Mouse (Mus musculus) CH12.LX (cell line): ENCODE results near the gene Dnaja3. TPM values are rescaled to one million over a fixed set of nuclear protein-coding genes. Genes with fewer than 3 reads are reported as not detected.
A peak's percentile ranks its signal among the peaks of the same experiment; 100 is the strongest.

Experiments
- DNase-seq: peaks from one replicate; pipeline ENCODE4 v3.0.0-alpha.2; 2013; ENCODE audit errors: extremely low read depth
- H3K27ac ChIP-seq: 2 replicates; pipeline ENCODE4 v1.5.1; 2012; ENCODE audit warnings: low read depth, mild to moderate bottlenecking, control low read depth, moderate library complexity; ENCODE audit not compliant: insufficient read depth
- H3K27me3 ChIP-seq: replicated peaks from 2 replicates; pipeline ENCODE3; 2012; ENCODE audit warnings: inconsistent platforms
- H3K36me3 ChIP-seq, 2 experiments: replicated peaks in 1 of 2; 2 replicates each; pipeline versions ENCODE3 to v1.6.1; 2012; ENCODE audit warnings: inconsistent platforms in 1 of 2, low read length in 1 of 2, mild to moderate bottlenecking in 1 of 2, mixed read lengths in 1 of 2, moderate library complexity in 1 of 2; ENCODE audit not compliant: control insufficient read depth in 1 of 2, insufficient read depth in 1 of 2
- H3K4me1 ChIP-seq, 2 experiments: 2 replicates each; pipeline ENCODE4 v1.6.1; 2012; ENCODE audit warnings: inconsistent platforms in 1 of 2, moderate library complexity in 1 of 2; ENCODE audit not compliant: insufficient read depth in 2 of 2, control insufficient read depth in 1 of 2
- H3K4me2 ChIP-seq: 2 replicates; pipeline ENCODE4 v1.6.1; 2012; ENCODE audit warnings: low read depth, mild to moderate bottlenecking, control low read depth; ENCODE audit not compliant: poor library complexity, insufficient read depth, severe bottlenecking
- H3K4me3 ChIP-seq, 3 experiments: fragments of 150-350 bp in 1 of 3; sonication (generic) in 1 of 3; replicated peaks in 1 of 3; 2 replicates each; pipeline versions ENCODE3 to v1.5.1; 2011 to 2012; ENCODE audit warnings: low read depth in 2 of 3, low read length in 2 of 3, mild to moderate bottlenecking in 2 of 3, moderate library complexity in 2 of 3, control low read depth in 1 of 3, improper control_type of control experiment in 1 of 3, inconsistent platforms in 1 of 3, mixed read lengths in 1 of 3; ENCODE audit not compliant: poor library complexity in 1 of 3
- H3K79me2 ChIP-seq: replicated peaks from 2 replicates; pipeline ENCODE4 v1.6.1; 2012; ENCODE audit warnings: mild to moderate bottlenecking, moderate library complexity; ENCODE audit not compliant: control insufficient read depth, poor library complexity, insufficient read depth, severe bottlenecking; ENCODE audit errors: extremely low read depth
- H3K9ac ChIP-seq: 2 replicates; pipeline ENCODE4 v1.6.1; 2012; ENCODE audit warnings: low read depth, mild to moderate bottlenecking, control low read depth, moderate library complexity; ENCODE audit not compliant: insufficient read depth
- H3K9me3 ChIP-seq: replicated peaks from 2 replicates; pipeline ENCODE3; 2012; ENCODE audit warnings: low read length, inconsistent platforms, mixed read lengths
- BHLHE40 ChIP-seq: IDR thresholded peaks from 2 replicates; pipeline ENCODE4 v1.6.1; 2011; ENCODE audit warnings: mild to moderate bottlenecking, low read depth, low read length, improper control_type of control experiment
- CHD1 ChIP-seq: IDR thresholded peaks from 2 replicates; pipeline ENCODE4 v1.6.1; 2012; ENCODE audit warnings: low read depth, low read length, improper control_type of control experiment, inconsistent platforms
- CHD2 ChIP-seq: IDR thresholded peaks from 2 replicates; pipeline ENCODE4 v1.6.1; 2011; ENCODE audit warnings: low read length, improper control_type of control experiment
- CTCF ChIP-seq, 2 experiments: IDR thresholded peaks in 1 of 2; conservative IDR thresholded peaks in 1 of 2; 2 replicates each; pipeline ENCODE4 v1.5.1; 2011 to 2012; ENCODE audit warnings: low read depth in 2 of 2, low read length in 2 of 2, improper control_type of control experiment in 1 of 2, inconsistent platforms in 1 of 2, mild to moderate bottlenecking in 1 of 2, moderate library complexity in 1 of 2
- E2F4 ChIP-seq: IDR thresholded peaks from 2 replicates; pipeline ENCODE4 v1.6.1; 2011; ENCODE audit warnings: low read depth, low read length, improper control_type of control experiment; ENCODE audit not compliant: insufficient replicate concordance
- ELF1 ChIP-seq: IDR thresholded peaks from 2 replicates; pipeline ENCODE4 v1.6.1; 2014; ENCODE audit warnings: low read depth, mild to moderate bottlenecking, inconsistent platforms, low read length, improper control_type of control experiment
- ETS1 ChIP-seq: conservative IDR thresholded peaks from 2 replicates; pipeline ENCODE4 v1.6.1; 2012; ENCODE audit warnings: low read depth, mild to moderate bottlenecking, inconsistent platforms, low read length, improper control_type of control experiment, moderate library complexity
- JUN ChIP-seq: IDR thresholded peaks from 2 replicates; pipeline ENCODE4 v1.6.1; 2011; ENCODE audit warnings: low read depth, mild to moderate bottlenecking, low read length, improper control_type of control experiment, moderate library complexity; ENCODE audit not compliant: insufficient read depth
- MAFK ChIP-seq: IDR thresholded peaks from 2 replicates; pipeline ENCODE4 v1.6.1; 2011; ENCODE audit warnings: low read length, improper control_type of control experiment; ENCODE audit not compliant: insufficient replicate concordance
- MEF2A ChIP-seq: IDR thresholded peaks from 2 replicates; pipeline ENCODE4 v1.6.1; 2014; ENCODE audit warnings: low read depth, mild to moderate bottlenecking, inconsistent platforms, low read length, improper control_type of control experiment, borderline replicate concordance
- MYC ChIP-seq: IDR thresholded peaks from 2 replicates; pipeline ENCODE4 v1.6.1; 2011; ENCODE audit warnings: low read depth, mild to moderate bottlenecking, improper control_type of control experiment, low read length
- NRF1 ChIP-seq: IDR thresholded peaks from 2 replicates; pipeline ENCODE4 v1.6.1; 2014; ENCODE audit warnings: low read depth, mild to moderate bottlenecking, inconsistent platforms, low read length, improper control_type of control experiment, moderate library complexity
- PAX5 ChIP-seq: IDR thresholded peaks from 2 replicates; pipeline ENCODE4 v1.6.1; 2012; ENCODE audit warnings: low read length, inconsistent platforms, mixed read lengths
- POLR2A ChIP-seq: IDR thresholded peaks from 2 replicates; pipeline ENCODE4 v1.6.1; 2011; ENCODE audit warnings: low read depth, mild to moderate bottlenecking, improper control_type of control experiment, low read length
- POLR2AphosphoS2 ChIP-seq: IDR thresholded peaks from 2 replicates; pipeline ENCODE4 v1.6.1; 2011; ENCODE audit warnings: low read depth, low read length, improper control_type of control experiment
- RCOR1 ChIP-seq: conservative IDR thresholded peaks from 2 replicates; pipeline ENCODE4 v1.6.1; 2012; ENCODE audit warnings: low read depth, mild to moderate bottlenecking, inconsistent platforms, low read length, improper control_type of control experiment
- SIN3A ChIP-seq: IDR thresholded peaks from 2 replicates; pipeline ENCODE4 v1.6.1; 2012; ENCODE audit warnings: low read length, improper control_type of control experiment, inconsistent platforms
- SMC3 ChIP-seq: IDR thresholded peaks from 2 replicates; pipeline ENCODE4 v1.6.1; 2011; ENCODE audit warnings: low read depth, low read length, improper control_type of control experiment
- TBP ChIP-seq: conservative IDR thresholded peaks from 2 replicates; pipeline ENCODE4 v1.6.1; 2011; ENCODE audit warnings: low read depth, low read length, improper control_type of control experiment
- TCF12 ChIP-seq: IDR thresholded peaks from 2 replicates; pipeline ENCODE4 v1.6.1; 2014; ENCODE audit warnings: low read depth, mild to moderate bottlenecking, inconsistent platforms, low read length, improper control_type of control experiment
- USF1 ChIP-seq: IDR thresholded peaks from 2 replicates; pipeline ENCODE4 v1.6.1; 2014; ENCODE audit warnings: low read depth, mild to moderate bottlenecking, inconsistent platforms, low read length, improper control_type of control experiment
- USF2 ChIP-seq: conservative IDR thresholded peaks from 2 replicates; pipeline ENCODE4 v1.6.1; 2011; ENCODE audit warnings: low read depth, low read length, improper control_type of control experiment
- dilution Hi-C: fragments of 300-500 bp; cut with MboI; formaldehyde crosslinking; loops from 2 replicates; pipeline ENCODE4 v1.14.3; 2020; ENCODE audit warnings: low sequenced_read_pairs; ENCODE audit not compliant: extremely low pct_unique_long_range_greater_than_20kb, extremely low pct_ligation_motif_present
- in situ Hi-C: fragments of 300-500 bp; cut with MboI; formaldehyde crosslinking; loops from 3 replicates; pipeline ENCODE4 v1.14.3; 2019; ENCODE audit warnings: low sequenced_read_pairs, low pct_ligation_motif_present, low pct_unique_long_range_greater_than_20kb, mixed read lengths
- polyA plus RNA-seq: library from polyadenylated mRNA; unstranded; fragments of >175 nt; gene quantifications from 2 replicates; pipeline ENCODE4 v1.2.1, GENCODE M21; 2012; ENCODE audit warnings: low read depth; ENCODE audit not compliant: insufficient read length
- total RNA-seq, 2 experiments: library from RNA; depleted of rRNA; stranded (reverse); fragments of 300-350 nt in 1 of 2; fragments of >200 nt in 1 of 2; gene quantifications; 2 replicates each; pipeline ENCODE4 v1.2.3; 2012 to 2014

Gene Dnaja3
- total and polyA plus RNA-seq, 3 experiments, result 56.6 to 85.3 (median 80.4) TPM

GRCm38 (mm10) chr16:4670317-4670716 is 30.5 kb downstream of the Dnaja3 start:
- in situ Hi-C loops (loop anchor here (5.0 kb wide), 1 partner anchor 38 kb away; no protein-coding TSS in a partner anchor), dilution Hi-C loops (no loop called here)
- Histone ChIP-seq H3K9ac (no peak overlapping the region), H3K27me3 (no peaks in the 10 kb centered on the region), H3K36me3 (peaks cover 70 to 89% of the 10 kb centered on the region in 2 experiments), H3K4me2 (no peak overlapping the region), H3K79me2 (no peaks in the 10 kb centered on the region)
- DNase-seq, result no peak
- TF ChIP-seq SIN3A (no peak), CTCF (conservative IDR thresholded peaks at IDR 0.05 in 1 of 2, IDR thresholded peaks at IDR 0.05 in 1 of 2; ENCODE audit: low read depth in 2 of 2, low read length in 2 of 2) (no peak), TCF12 (no peak), RCOR1 (no peak), ETS1 (no peak), PAX5 (no peak), CHD1 (no peak), ELF1 (no peak)
- TF ChIP-seq, all 38 proteins: peak for 0
- Histone ChIP-seq H3K27ac (no peak overlapping the region), H3K9me3 (no peaks in the 10 kb centered on the region), H3K4me3 (no peak overlapping the region), H3K4me1 (peaks cover 0 to 27% of the 10 kb centered on the region in 2 experiments; a peak in 2 of 4 replicates)

DNA sequence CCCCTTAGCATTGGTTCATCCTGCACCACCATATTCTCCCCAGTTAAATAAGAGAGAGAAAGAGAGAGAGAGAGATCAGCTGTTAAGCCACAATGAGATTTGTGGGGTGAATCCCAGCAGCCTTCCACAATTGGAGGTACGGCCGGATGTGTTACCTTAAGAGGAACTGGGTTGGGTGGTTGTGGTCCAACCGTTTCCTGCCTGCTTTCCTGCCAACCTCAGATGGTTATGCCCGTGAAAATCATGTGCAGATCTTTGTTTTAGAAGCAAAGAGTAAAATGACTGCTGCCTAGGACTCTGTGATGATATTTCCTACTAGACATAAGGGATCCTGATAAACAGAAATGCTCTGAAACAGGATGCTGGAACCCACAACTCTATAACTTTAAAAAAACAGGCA is 34.3 kb downstream of the Dnaja3 start:
- no peaks in the 10 kb centered on the region for H3K27me3 ChIP-seq
- in situ Hi-C loops, result loop anchor here (5.0 kb wide), 1 partner anchor 42 kb away; no protein-coding TSS in a partner anchor
- H3K27ac ChIP-seq, result no peak overlapping the region
- H3K9me3 ChIP-seq, result no peaks in the 10 kb centered on the region
- dilution Hi-C loops, result no loop called here
- no peak overlapping the region for H3K9ac ChIP-seq
- peaks cover 50 to 73% of the 10 kb centered on the region in 2 experiments for H3K36me3 ChIP-seq
- no peak for TF ChIP-seq MEF2A
- 0 out of 2 replicates have a peak, but pooled peaks have one; percentile 9 for TF ChIP-seq MAFK
- TF ChIP-seq JUN, result no peak
- TF ChIP-seq USF1, result no peak
- peak; percentile 57 for TF ChIP-seq BHLHE40
- no peak overlapping the region for H3K4me3 ChIP-seq
- peaks cover 4 to 48% of the 10 kb centered on the region in 2 experiments; a peak in 3 of 4 replicates for H3K4me1 ChIP-seq
- no peak for DNase-seq
- no peak overlapping the region for H3K4me2 ChIP-seq
- H3K79me2 ChIP-seq, result peaks cover 6% of the 10 kb centered on the region

GRCm38 (mm10) chr16:4676836-4677235 is 37.0 kb downstream of the Dnaja3 start:
- Histone ChIP-seq H3K36me3 (peaks cover 35 to 53% of the 10 kb centered on the region in 2 experiments), H3K27me3 (no peaks in the 10 kb centered on the region), H3K9me3 (no peaks in the 10 kb centered on the region), H3K4me3 (no peak overlapping the region), H3K9ac (no peak overlapping the region), H3K4me2 (no peak overlapping the region), H3K4me1 (peaks cover 8 to 66% of the 10 kb centered on the region in 2 experiments), H3K79me2 (peaks cover 6% of the 10 kb centered on the region), H3K27ac (no peak overlapping the region)
- dilution Hi-C loops, result no loop called here
- in situ Hi-C loops, result loop anchor here (5.0 kb wide), 1 partner anchor 120 kb away; the partner anchor contains the start of gene Tfap4
- TF ChIP-seq MYC (no peak), NRF1 (no peak), POLR2A (no peak), PAX5 (no peak), CHD2 (no peak), BHLHE40 (no peak), USF2 (no peak), E2F4 (no peak), TBP (no peak), SMC3 (no peak), POLR2AphosphoS2 (no peak)
- DNase-seq, result no peak
